Mouse (Mus musculus): ENCODE results near the gene Gtf2f1.

The Gtf2f1 gene

DNA sequence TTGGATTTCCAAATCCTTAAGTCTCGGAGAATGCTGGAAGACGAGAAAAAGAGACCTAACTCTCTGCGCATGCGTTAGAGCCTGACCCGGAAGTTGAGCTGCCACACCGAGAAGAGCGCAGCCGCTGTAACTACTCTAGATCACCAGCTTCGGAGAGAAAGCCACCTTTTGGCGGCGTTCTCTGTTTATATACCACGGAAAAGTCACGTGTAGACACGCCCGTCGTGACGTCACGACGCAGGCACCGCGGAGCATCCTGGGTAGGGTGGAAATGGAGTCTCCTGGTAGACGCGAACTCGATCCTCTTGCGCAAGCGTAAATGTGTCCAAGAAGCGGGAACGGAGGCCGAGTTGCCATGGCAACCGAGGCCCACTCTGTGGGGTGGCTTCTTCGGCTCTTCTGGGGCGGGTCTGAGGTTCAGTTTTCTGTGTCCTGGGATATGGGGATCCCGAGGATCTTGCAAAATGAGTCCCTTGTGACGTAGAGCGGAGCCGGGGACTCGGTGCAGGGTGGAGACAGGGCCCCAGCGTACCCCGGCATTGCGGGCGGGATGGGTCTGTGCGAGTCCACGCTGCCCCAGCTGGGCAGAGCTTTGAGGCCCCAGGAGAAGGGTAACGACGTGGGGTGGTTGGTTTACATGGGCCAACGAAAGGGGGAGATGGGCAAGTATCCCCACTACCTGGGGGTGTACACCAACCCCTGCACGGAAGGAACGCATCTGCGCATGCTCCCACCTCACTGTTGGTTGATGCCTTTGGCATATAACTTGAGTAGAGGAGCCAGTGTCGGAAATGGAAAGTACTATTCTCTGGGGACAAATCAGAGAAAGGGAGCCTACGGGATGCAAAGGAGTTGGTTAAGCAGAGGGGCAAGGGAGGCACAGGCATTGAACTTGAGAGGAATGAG, at the start of gene Gtf2f1, which contains the start of gene Gm17949:
TSS of gene Gtf2f1 (minus strand) at position 53 of the 906 bp plus-strand sequence.
TSS of gene Gm17949 (plus strand) at position 234 of the 906 bp plus-strand sequence.
- DNase-seq (ENCODE audit: extremely low read depth, low read depth): peak; percentile 96

DNA sequence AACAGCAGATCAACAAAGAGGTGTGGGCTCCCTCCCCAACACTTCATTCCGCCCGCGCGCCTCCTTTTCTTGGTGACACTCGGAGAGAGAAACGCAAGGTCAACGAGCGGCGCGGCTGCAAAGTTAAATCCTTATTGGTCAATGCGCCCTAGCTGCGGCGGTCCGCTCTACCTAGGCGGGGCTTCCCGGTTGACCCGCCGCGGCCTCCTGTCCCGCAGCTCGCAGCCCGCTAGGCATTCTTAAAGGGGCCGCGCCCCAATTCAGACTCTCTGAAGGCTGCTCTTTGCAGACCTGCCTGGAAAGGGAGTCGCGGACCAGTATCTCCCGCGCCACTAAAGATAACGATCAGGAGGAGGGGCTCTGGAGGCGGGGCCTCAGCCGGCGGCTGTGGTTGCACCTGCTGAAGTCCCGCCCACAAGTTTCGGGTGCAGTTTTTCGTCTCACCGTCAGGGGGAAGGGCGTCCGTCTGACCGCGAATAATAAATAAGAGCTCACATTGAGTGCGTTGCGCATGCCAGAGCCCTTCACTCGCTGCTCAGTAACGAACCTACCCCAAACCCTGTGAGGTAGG, 49.2 kb upstream of the Gtf2f1 start:
- DNase-seq (ENCODE audit: extremely low read depth, low read depth): peak; percentile 90

DNA sequence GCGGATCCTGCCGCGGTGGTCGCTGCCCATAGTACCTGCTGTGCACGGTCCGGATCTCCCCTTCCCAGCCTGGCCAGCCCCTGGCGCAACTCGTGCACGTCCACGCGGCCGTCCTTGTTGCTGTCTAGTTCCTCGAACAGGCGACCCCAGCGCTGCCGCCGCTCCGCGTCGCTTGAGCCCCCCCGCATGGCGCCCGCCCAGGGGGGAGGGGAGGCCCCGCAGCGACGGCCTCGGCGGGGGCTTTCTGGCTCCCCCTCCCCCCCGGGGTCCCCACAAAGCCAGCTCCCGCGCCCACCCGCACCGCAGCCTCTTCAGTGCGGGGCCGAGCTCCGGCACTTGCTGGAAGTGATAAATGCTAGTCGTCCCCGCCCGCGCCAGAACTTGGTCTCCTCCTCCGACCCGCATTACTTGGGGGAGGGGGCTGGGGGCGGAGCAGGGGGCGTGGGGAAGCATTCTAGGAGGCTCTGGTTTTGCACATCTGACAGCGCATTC, 48.4 kb upstream of the Gtf2f1 start, which contains the start of gene Slc25a23:
TSS of gene Slc25a23 (minus strand) at position 378 of the 492 bp plus-strand sequence.
- DNase-seq (ENCODE audit: extremely low read depth, low read depth): no peak

DNA sequence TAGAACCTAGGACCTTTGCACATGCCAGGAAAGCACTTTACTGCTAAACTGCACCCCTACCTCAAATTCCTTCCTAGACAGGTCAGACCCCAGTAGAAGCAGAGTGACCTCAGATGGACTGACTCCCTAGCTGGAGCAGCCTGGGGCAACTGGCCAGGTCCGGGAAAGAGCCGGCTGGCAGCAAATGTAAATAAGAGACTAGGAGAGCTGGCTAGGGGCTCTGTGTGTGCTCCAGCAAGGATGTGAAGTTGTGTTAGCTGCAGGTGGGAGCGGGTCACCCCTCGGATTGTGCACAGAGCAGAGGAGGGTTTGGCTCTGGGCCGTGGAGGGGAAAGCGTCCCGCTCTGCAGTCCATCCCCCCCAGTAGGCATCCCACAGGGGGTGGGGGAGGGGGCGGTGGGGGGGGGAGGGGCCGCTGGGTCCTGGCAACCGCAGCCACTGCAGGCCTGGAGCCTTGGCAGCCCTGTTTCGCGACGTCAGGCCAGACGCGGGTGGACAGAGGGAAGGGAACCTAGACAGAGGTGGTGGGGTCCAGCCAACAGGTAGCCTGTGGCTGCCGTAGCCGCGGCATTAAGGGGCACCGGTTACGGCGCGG, 47.9 kb upstream of the Gtf2f1 start, which contains the start of gene Crb3:
TSS of gene Crb3 (plus strand) at position 215 of the 595 bp plus-strand sequence.
- no peak for DNase-seq (ENCODE audit: extremely low read depth, low read depth)

DNA sequence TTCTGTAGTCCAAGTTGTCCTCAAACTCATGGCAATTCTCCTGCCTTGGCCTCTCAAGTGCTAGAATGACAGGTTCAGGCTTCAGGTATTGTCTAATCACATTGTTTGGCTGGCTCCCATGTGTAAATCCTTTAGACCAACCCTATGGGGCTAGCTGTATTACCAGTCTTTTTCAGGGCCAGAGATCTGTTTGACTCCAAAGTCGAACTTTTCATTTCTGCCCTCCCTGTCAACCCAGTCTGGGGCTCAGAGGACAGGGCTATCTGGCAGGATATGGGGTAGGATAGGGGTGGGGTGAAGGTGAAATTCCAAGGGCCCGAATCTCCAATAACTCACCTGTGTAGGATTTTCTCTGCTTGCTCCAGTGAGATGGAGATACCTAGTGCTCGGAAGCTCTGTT, 45.2 kb upstream of the Gtf2f1 start:
- DNase-seq (ENCODE audit: extremely low read depth, low read depth): no peak

DNA sequence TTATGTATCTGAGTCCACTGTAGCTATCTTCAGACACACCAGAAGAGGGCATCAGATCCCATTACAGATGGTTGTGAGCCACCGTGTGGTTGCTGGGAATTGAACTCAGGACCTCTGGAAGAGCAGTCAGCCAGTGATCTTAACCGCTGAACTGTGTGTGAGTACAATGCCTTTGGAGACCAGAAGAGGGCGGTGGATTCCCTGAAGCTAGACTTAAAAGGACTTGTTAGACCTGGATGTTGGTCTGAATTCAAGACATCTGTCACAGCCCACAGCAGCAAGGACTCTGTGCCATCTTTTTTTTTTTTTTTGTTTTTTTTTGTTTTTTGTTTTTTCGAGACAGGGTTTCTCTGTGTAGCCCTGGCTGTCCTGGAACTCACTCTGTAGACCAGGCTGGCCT, 40.6 kb upstream of the Gtf2f1 start:
- peak; percentile 47 for DNase-seq (ENCODE audit: extremely low read depth, low read depth)

DNA sequence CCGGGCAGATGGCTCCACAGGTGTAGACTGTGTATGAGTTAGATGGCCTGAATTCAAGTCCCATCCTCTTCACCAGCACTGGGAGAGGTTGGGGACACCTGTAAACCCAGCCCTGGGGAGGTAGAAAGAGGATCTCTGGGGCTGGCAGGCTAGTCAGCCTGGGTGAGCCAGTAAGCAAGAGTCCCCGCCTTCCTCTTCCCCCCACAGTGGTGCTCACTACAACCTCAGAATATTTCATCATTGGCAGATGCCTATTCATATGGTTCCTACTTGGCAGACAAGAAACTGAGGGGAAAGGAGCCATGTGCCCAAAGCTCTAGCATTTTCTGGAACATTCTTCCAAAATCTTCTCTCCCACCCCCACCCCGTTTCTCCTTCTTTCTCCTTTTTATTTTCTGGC, 37.7 kb upstream of the Gtf2f1 start:
- DNase-seq (ENCODE audit: extremely low read depth, low read depth): no peak

DNA sequence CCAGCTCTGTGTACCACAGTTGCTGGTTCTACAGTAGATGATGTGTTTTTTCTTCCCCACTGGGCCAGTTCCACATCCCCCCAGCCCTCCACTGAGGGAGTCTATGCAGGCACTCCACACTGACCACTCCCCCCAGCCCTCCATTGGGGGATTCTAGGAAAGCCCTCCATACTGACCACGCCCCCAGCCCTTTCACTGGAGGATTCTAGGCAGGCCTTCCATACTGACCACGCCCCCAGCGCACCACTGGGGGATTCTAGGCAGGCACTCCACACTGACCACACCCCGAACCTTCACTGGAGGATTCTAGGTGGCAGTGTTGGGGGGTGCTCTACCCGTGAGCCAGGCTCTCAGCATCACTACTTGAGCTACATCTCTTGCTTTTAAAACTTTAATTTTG, 36.3 kb upstream of the Gtf2f1 start:
- no peak for DNase-seq (ENCODE audit: extremely low read depth, low read depth)

DNA sequence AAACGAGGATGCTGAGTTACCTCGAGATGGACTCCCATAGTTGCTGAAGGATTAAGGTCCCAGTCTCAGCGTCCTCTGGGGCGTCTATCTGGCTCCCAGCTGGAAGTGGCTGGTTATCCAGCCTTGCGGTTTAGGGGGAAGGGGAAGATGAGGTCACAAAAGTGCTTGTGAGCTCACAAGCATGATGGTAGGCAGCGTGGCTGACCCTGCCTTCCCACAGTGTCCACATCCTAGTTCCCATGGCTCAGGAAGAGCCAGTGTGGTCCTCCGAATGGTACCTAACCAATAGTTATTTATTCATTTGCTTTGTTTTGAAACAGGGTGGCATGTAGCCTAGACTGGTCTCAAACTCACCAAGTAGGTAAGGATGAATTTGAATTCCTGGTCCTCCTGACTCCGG, 30.5 kb upstream of the Gtf2f1 start, which contains the start of gene Slc25a41:
TSS of gene Slc25a41 (minus strand) at position 101 of the 400 bp plus-strand sequence.
- DNase-seq (ENCODE audit: extremely low read depth, low read depth): no peak

DNA sequence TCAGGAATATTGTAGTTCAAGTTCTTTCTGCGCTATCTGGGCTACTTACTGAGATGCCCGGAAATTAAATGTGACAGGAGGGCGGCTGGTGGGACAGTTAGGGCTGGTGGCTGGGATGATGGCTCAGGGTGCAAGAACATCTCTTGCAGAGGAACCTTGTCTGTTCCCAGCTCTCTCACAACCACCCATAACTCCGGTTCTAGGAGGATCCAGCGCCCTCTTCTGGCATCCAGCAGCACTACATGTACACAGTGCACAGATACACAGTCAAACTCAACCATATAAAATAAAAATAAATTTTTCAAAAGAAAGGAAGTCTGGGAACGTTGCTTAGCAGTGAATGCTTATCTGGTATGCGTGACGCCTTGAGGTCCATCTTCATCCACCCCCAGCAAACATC, 27.9 kb upstream of the Gtf2f1 start:
- no peak for DNase-seq (ENCODE audit: extremely low read depth, low read depth)

DNA sequence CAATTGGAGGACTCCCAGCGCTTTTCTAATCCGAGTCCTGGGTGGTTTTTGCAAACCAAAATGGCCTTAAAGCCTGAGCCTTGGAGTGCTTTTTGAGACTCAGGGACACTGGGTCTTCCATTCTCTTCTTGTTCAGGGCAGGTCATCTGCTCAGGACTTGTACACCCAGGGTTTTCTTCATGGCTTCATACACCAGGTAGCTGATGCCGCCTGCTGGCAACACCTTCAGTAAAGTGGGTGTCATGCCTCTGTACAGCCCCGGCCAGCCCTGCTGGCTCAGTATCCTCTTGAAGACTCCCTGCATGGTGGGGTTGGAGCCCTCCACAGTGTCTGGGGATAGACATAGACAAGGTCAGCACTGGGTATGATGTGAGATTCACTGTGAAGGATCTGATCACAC, 21.8 kb upstream of the Gtf2f1 start:
- no peak for DNase-seq (ENCODE audit: extremely low read depth, low read depth)

DNA sequence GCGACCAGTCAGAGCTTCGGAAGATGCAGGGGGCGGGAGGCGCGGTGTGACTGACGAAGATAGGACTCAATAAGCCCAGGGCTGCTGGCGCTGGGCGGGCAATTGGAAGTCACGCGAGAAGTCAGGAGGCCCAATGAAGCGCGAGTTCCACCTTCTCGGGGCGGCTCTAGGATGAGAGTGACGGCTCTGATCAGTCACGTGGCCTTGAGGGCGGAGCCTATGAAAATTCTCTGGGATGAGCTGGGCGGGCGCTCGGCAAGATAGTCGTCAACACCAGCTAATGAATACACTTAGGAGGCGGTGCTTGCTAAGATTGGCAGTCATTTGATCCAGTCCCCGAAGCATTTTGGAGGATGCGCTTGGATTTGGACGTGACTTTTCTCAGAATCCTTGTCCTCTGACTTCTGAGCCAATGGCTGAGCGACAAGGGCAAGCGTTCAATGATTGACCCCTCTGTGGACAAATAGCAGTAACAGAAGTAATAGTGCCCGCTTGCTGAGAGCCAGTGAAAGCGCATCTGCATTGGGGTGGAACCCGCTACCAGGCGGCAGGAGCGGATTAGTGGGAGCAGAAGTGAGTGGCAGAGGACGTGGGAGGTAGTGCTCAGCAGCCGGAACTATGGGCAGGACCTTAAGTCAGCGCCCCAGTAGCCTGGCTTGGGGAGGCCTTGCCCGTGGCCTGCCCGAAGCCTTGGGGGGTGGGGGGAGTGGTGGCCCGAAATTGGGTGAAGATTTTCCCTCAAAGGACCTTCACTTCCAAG, 20.8 kb upstream of the Gtf2f1 start:
- DNase-seq (ENCODE audit: extremely low read depth, low read depth): peak; percentile 100

DNA sequence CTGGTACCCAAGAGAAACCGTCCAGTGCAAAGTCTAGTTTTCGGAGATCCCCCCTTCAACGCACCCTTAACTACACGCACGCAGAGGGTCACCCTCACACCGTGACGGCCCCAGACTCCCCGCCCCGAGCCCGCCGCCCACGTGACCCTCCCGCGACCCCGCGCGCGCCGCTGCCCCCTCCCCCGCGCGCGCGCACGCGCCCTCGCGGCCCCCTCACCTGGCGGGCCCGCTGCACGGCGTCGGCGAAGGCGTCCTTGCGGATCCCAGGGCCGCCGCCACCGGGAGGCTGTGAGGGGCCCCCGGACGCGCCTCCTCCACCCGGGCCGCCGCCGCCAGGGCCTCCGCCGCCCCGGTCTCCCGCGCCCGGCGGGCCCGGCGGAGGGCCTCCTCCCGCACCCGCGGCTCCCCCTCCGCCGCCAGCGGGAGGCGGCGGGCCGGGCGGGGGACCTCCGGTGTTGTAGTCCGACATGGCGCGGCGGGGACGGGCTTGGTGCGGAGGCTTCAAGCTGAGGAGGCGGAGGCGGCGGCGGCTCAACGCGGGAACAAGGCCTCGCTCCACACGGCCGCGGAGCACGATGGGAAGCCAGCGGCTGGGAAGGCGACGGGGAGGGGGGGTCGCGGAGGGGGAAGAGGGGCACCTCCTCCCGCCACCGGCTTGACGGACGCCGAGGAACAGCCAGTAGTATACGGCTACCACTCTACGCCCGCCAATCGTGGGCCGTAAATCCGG, 20.0 kb upstream of the Gtf2f1 start, which contains the start of gene Khsrp:
TSS of gene Khsrp (minus strand) at position 592 of the 730 bp plus-strand sequence.
- DNase-seq (ENCODE audit: extremely low read depth, low read depth): no peak

DNA sequence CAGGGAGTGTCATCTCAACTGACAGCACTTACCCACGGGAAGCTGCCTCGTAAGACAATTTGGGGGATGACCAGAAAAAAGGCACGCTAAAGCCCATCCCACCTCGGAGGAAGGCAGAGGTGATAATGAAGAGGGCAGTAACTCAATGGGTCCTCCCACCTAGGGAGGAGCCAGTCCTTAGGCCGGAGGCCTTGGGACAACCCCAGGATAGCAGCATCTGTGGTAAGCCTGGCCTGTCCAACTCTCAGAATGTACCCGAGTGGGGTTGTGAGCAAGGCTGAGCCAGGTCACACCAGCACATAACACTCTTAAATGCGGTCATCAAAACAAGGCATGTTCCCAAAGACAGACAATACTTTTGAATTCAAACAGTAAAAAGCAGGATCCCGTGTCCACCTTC, 18.6 kb upstream of the Gtf2f1 start:
- no peak for DNase-seq (ENCODE audit: extremely low read depth, low read depth)

DNA sequence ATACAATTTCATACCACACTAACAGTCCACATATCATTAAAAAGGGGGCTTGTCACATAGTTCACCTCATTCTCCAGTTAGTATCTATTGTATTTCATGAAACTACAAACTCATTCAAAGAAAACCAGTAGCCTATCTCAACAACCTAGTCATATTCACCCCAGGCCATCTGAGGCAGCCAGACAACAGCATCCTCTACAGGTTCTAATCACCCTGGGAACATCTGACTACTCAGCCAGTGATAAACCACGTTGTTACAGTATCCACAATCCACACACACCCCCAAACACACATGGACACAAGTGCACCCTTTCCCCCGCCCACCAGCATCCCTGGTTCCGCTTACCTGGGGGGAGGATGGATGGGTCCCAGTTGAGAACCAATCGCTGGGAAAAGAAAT, 16.4 kb upstream of the Gtf2f1 start:
- no peak for DNase-seq (ENCODE audit: extremely low read depth, low read depth)

DNA sequence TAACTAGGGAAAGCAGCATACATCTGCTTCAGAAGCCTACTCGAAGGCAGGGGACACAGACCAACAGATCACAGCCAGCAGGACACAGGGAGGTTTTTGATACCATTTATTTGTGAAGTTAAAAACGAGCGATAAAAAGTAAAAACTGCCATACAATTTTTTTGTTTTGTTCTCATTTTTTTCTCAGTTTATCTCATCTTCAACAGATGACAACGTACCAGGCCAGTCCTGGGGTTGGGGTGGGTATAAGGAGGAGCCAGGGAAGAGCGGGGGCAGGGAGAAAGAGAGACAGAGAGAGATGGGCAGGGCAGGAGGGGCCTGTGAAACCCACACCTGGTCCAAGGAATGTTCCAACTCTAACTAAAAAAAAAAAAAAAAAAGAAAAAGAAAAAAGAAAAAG, 9.9 kb upstream of the Gtf2f1 start:
- no peak for DNase-seq (ENCODE audit: extremely low read depth, low read depth)

DNA sequence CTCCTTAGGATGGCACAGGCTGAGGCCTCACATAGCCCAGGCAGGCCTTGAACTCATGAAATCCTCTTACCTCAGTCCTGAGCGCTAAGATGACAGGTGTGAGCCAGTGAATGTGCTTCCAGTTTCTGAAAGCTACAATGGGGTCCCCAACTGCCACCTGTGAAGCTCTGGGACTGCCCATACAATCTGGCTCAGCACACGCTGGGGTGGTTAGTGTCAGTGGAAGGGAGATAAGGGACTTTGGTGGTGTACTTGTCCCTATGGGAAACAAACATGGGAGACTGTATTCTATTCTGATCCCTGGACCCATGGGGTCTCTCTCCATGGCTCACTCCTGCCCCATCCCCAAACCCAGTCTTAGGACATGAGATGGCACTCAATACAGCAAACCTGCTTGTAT, 8.6 kb upstream of the Gtf2f1 start:
- DNase-seq (ENCODE audit: extremely low read depth, low read depth): no peak

DNA sequence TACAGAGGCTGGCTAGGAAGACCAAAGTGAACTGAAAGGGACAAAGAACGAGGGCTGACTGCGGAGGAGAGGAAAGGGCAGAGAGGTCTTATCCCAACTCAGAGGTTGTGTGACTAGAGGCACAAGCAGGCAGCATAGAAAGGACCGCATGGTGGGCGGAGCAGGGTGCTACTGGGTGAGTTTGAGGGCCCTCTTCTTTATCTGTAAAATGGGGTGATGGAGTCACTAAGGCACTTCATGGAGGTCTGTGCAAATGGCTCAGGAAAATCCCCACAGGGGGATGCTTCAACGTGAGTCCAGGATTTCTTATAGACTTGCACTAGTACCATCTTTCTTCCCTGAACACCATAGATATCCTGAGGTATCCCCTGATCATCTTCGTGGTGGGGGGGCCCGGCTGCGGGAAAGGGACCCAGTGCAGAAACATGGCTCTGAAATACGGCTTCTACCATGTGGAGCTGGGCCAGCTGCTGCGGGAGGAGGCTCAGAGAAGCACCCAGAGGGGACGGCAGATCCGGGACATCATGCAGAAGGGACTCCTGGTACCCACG, 1.2 kb upstream of the Gtf2f1 start:
- no peak for DNase-seq (ENCODE audit: extremely low read depth, low read depth)

DNA sequence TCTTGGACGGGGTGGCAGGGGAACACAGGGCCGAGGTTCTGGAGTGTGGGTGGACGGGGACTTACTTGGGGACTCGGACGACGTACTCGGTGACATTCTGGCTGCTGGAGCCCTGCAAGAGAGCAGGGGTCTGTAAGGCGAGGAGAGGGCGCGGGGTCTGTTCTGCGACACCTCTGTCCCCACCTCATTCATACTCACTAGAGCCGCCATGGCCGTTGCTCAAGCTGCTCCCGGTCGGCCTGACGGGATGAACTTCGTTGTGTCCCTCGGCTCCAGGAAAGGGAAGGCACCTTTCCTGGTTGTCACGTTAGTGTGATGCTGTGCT, 215 bp downstream of the Gtf2f1 start:
- no peak for DNase-seq (ENCODE audit: extremely low read depth, low read depth)
